Mouse (Mus musculus) neural tube, postnatal 0 days (tissue): Measurements from ENCODE around the gene Gm20388. TPM values are rescaled to one million over a fixed set of nuclear protein-coding genes. Genes with fewer than 3 reads are reported as not detected.

ENCODE experiments used
- polyA plus RNA-seq: library from polyadenylated mRNA; unstranded; fragments of >200 nt; fragmentation: Nextera tagmentation; extraction: Ambion mirVana; gene quantifications from 2 replicates; pipeline ENCODE4 v1.2.1, GENCODE M21; 2015

Gene Gm20388
- not detected in 2 replicates for polyA plus RNA-seq

DNA sequence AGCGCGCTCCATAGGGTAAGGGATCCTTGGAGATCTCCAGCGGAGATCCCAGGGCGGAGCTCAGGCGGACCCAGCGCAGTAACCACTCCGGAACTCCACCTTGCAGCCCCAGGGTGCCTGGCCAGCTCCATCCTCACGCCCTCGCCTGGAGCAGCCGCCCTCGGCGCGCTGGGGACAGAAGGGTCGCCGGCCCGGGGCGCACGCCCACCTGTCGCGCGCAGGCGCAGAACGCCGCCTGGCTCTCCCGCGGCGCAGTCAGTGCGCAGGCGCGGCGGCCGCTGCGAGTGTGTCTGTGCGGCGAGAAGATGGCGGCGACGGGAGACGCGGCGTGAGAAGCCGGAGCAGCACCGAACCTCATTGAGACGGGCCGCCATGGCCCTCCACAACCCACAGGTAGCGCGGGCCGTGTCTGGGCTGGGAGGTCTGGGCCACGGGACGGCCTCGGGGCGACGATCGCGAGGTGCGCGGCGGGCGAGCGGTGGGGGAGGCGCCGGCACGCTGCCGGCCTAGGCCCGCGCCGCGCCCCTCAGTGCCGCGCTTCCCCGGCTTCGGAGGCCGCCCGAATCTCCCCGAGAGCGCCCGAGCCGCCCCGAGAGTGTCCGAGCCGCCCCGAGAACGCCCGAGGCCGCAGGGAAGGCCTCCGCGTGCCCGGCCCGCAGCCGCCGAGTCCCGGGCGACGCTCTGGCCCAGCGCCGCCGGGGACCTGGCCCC, at the start of gene Gm20388:
TSS of gene Gm20388 (plus strand) at position 295 of the 711 bp plus-strand sequence.

DNA sequence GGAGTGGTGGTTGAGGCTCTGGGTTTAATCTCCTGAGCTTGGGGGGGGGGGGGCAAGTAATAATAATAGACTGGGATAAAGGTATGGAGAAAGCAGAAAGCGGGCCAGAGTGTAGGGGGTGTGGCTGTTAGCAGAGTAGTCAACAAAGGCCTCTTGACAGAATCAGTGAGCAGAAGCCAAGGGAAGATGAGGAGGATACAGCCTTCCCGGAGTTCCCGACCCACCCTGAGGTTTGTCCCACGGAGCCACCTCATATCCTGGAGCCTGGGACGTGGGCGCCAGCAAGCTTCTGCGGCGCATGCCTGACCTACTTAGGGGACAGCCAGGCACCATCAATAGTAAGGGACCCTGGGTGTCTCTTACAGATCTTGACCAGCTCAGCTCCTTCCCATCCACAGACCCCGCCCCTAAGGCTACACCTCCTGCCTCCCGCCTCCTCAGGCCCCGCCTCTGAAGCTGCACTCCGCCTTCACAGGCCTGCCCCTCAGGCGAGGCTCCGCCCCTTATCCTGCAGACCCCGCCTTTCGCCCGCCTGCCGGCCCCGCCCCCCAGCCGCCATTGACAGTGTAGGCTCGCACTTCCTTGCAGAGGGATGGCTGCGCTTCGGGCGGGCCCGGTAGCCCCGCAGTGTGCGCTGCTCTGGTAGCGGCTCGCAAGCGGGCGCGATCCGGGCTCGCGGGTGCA, 48.8 kb upstream of the Gm20388 start, which contains the start of gene Klhl36:
TSS of gene Klhl36 (plus strand) at position 561 of the 684 bp plus-strand sequence.

DNA sequence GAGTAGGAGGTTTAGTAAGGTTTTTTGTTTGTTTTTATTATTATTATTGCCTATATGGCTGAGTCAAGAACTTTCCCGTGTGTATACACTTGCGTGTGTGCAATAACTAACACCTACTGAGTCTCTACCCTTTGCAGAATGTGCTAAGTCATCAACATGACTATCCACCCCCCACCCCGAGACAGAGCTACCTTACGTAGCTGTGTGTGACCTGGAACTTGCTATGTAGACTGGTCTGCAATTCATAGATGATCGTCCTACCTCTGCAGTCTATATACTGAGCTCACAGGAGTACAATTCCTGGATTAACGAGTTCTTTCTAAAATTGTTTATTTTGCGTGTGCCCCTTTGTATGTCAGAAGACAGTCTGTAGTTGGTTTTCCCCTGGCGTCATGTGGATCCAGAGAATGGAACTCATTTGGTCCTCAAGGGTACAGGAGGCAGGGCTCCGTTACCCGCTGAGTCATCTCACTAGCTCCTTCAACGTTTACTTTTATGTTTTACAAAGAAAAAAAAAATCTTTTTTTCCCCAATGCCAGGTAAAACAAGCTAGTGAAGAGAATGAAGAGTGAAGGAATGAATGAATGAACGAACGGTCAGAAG, 596 bp upstream of the Gm20388 start, which contains the start of gene Usp10:
TSS of gene Usp10 (plus strand) at position 417 of the 603 bp plus-strand sequence.

DNA sequence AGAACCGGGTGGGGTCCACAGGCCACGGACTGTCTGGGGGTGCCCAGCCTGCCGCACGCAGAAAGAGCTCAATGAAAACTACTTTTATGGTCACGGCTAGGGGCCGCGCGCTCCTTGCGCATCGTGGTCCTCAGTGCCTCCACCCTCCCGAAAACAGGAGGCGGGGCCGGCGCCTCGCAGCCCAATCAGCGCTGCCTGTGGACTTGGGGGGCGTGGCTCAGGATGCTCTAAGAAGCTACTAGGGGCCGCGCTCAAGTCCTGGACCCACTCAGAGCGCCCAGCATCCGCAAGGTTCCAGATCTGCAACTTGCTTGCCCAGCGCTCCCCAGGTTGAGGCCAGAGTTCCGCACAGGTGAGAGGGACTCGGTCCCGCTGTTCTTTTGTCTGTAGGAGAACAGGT, 81.6 kb downstream of the Gm20388 start, which contains the start of gene Crispld2:
TSS of gene Crispld2 (plus strand) at position 190 of the 400 bp plus-strand sequence.

DNA sequence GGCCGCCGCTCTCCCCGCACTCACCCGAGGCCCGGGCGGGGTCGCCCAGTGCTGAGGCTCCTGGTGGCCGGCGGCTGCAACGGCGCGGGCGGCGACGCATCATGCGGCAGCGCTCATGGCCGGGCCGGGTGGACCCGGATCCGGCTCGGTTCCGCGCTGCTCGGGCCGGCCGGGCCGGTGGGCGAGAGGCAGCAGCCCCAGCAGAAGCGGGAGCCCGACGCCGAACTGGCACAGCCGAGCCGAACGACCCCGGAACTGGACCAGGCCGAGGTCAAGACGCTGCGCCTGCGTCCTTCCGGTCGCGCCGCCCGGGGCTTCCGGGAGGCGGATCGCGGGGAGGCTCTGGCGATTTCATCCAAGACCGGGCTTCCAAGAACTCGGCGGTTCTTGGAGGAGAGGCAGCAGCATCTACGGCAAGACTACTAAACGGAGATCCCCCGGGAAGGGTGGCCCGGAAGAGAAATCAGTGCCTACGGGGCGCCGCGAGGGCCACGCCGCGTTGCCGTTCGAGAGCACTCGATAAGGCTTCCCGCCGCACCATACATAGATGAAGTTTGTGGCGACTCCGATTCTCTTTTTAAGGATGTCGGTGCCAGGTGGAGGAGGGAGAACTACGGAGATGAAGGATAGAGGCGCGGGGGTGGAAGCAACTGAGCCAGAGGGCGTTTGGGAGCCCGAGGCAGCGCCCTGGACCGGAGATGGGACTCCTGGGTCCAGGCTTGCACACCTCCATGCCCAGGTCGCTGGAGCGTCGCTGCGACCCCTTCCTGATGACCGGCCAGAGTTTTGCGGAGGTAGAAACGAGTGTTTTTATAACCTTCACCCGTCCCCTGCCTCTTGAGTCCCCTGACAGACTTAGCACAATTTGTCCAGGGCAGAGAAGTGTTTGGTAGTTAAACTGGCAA, 190.7 kb downstream of the Gm20388 start, which contains the start of gene Zdhhc7:
TSS of gene Zdhhc7 (minus strand) at position 415 of the 905 bp plus-strand sequence.

DNA sequence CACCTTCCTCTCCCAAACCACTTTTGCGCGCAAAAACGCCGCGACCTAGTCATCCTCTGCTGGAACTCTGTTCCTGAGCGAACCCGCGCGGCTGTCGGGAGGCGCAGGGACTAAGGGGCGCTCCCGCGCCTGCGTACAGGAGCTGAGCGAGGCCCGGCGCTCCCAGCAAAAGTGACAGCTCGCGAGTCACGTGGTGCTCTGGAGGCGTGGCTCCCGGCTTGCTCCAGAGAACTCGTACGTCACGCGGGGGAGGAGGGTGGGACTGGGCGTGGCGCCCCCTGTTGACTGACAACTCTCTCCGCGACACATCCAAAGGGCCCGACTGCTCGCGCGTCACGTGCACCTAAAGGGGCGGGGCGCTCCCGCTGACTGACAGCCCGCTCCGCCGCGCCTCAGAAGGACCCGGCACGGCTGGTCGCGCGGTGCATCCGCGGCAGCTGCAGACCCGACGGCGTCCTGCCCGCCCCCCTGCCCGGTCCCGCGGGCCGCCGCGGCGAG, 203.2 kb downstream of the Gm20388 start, which contains the start of gene 6430548M08Rik:
TSS of gene 6430548M08Rik (plus strand) at position 395 of the 498 bp plus-strand sequence.

DNA sequence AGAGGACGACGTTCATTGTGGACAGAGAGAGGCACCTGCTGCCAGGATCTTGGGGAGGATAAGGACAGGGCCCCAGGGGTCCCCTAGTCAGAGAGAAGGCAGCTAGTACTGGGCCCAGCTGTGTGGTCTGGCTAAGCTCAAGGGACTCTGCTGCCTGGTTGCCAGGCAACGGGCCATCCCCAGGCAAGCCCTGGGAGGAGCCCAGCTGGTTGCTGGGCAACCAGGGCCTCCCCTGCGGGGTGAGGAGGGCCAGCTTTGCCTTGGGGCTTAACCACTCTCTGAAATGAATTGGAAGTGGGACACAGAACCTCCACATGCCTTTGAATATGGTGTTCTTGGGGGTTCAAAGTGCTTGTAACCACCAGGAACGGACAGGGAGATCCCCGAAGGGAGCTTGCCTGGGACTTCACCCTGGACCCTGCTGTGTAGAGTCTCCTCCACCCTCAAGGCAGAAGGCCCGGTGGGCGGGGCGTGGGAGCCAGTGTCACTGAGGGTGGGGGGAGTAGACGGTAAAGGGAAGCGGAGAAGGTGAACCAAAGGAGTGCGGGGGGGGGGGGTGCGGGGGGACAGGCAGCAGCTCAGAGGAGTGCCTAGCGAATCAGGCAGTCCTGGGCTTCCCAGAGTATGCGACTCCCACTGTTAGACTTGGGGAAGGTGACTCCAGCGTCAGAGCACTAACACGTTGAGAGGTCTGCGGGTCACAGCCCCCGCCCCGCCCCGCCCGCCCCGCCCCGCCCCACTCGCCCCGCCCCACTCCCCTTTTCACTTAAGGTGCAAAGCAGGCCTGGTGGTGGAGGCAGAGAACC, 266.9 kb downstream of the Gm20388 start, which contains the start of gene Fam92b:
TSS of gene Fam92b (minus strand) at position 149 of the 806 bp plus-strand sequence.

DNA sequence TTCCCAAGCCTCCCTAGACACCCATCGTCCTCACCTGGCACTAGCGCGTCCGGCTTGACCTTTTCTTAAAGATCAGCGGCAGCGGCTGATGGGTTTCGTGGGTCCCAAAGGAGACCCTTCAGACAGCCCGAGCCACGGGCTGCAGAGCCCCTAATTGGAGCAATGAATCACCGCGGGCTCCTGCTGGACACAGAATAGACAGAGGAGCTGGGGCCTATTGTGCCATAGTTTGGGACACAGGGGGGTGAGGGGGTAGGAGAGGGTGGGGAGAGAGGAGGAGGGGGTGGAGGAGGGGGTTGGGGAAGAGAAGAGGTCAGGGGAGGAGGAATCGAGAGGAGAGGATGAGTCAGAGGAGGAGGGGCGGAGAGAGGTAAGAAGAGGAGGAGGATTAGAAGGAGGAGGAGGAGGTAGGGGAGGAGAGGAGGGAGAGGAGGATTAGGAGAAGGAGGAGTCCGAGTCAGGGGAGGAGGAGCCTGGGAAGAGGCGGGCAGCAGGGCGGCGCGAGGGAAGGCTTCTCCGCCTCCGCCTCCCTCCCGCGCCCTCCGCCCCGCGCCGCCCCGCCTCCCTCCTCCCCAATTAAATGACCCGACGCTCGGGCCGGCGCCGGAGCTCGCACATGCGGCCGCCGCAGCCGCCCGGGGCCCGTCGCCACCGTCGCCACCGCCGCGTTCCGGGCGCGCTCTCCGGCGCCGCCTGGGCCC, 317.4 kb downstream of the Gm20388 start, which contains the start of gene Gse1:
TSS of gene Gse1 (plus strand) at position 566 of the 701 bp plus-strand sequence.

DNA sequence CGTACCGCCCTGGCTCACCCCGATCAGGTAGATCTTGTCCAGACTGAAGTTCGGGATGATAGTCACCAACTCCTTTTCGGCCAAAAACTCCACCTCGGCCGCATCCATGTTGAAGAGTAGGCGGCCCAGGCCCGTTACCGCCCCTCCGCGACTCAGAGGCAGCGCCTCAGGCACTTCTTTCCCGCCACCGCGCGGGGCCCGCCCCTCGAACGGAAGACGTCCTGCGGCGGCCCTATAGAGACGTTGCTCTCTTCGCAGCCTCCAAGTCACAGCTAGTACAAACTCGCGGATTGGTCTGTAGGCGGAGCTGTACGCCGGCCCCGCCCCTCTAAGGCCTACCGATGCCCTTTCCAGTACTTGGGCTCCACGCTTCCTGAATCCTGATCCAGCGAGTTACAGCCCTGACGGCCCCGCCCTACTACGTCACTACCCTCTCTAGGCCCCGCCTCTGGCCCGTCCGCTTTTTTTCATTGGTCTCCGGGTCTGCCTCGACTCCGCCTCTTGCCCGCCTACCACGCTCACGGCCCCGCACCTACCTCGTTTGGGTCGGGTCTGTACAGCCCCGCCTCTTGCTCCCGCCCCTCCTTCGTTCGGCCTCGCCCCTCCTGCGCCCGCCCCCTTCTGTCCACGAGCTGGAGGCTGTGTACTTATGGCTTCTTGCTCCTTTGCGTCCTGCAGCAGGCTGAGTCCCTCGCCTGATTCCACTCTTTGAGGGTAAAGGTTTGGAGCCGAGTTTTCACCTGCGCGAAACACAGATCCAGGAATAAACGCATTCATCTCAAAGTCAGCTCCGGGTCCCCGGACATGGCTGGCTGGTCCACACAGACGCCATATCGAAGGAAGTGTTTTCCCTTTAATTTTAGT, 678.5 kb downstream of the Gm20388 start, which contains the start of gene Gins2:
TSS of gene Gins2 (minus strand) at position 397 of the 864 bp plus-strand sequence.

DNA sequence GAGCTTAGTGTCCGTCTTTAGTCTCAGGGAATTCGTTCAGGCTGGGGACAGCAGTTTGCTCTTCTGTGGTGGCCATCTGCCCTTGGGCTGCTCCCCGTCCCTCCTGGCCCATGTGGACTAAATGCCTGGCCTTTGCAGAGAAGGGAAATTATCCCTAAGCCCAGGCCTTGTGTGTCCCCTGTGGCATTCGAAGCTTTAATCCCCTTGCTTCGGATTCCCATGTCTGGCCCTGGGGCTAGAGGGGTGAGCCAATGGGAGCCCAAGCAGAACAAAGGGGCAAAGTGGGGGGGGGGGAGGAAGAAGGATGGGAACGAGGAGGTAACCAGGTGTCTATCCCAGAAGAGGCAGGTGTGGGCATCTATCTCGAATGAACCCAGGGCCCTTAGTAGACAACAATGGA, 736.9 kb downstream of the Gm20388 start, which contains the start of gene 1190005I06Rik:
TSS of gene 1190005I06Rik (minus strand) at position 101 of the 400 bp plus-strand sequence.

DNA sequence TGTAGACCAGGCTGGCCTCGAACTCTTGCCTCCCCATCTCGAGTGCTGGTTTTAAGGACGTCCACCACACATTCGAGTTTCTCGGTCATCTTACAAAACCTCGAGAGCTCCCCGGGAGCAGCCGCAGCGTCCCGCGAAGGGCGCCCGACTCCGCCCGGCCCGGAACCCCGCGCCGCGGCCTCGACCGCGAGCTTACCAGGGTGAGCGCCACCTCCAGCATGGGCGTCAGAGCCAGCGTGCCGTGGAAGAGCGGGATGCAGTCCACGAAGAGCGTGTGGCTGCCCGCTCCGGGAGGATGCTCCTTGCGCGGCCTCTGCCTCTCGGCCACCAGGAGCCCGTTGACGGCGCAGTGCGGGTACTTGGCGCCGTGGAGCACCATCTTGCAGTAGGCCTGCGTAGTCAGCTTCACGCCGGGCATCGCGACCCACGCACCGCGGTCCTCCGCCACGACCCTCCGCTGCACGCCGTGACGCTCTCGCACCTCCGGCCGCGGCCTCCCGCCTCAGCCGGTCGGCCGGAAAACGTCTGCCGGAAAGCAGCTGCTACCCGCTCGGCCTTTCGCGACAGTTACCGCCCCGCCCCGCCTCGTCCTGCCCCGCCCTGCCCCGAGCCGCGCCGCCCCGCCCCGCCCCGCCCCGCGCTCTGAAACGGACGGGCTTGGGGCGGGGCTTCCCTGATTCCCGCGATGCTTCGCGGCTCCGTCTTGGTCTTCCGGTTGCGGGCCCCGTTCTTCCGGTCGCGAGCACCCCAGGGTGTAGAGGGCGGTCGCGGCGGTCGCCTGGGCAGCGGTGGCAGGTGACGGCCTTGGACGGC, 757.1 kb downstream of the Gm20388 start, which contains the start of the genes Gm27021 and Cox4i1:
TSS of gene Gm27021 (minus strand) at position 519 of the 813 bp plus-strand sequence.
TSS of gene Cox4i1 (plus strand) at position 662 of the 813 bp plus-strand sequence.

DNA sequence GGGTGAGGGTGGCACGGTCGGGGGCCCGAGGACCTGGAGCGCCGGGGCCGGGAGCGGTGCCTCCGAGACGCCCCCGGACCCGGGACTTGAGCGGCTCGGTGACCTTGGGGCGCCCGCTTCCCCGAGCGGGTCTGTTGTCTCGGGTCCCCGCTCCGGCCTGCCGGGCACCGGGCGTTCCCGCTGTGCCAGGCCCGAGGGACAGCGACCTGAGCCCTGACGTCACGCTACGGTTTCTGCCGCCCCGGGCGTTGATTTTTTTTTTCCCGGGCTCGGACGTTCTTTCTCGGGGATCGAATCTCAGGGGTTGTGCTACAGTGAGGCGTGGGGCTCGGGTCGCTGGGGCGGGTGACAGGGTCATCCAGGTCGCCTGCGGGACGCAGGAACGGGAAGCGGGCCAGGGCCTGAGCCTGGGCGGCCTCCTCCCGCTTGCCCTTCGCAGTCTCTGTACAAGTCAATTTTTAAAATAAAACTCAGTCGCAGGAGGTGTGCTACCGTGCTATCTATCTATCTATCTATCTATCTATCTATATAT, 757.8 kb downstream of the Gm20388 start, which contains the start of gene Emc8:
TSS of gene Emc8 (minus strand) at position 200 of the 532 bp plus-strand sequence.

DNA sequence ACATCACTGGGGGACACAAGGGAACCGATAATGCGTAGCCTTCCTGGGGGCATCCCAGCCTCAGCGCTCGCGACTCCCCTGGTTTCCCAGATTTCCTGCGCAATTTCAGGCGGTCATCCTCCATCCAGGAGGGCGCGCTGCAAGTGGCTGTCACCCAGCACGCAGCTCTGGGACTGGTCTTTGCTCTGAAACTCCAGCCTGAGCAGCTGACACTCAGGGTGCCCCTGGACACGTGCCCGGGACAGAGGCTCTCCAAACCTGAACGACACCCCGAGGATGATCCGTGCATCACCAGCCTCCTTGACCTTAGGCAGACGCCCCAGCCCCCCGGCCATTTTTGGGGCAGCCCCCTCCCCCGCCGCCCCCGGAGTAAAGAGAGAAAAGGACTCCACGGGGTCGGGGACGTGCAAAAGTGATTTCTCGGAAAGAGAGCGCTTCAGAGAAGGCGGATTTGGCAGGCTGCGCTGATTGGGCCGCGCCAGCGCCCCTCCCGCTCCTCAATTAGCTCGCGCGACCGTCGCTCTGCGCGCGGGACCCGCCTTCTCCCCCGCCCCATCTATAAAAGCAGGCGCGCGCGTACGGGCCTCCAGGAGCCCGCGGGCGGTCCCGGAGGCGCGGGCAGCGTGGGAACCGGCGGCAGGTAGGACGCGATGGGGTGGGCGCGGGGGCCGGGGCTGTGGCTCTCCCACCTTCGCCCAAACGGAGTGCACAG, 825.3 kb downstream of the Gm20388 start, which contains the start of gene Irf8:
TSS of gene Irf8 (plus strand) at position 589 of the 712 bp plus-strand sequence.

DNA sequence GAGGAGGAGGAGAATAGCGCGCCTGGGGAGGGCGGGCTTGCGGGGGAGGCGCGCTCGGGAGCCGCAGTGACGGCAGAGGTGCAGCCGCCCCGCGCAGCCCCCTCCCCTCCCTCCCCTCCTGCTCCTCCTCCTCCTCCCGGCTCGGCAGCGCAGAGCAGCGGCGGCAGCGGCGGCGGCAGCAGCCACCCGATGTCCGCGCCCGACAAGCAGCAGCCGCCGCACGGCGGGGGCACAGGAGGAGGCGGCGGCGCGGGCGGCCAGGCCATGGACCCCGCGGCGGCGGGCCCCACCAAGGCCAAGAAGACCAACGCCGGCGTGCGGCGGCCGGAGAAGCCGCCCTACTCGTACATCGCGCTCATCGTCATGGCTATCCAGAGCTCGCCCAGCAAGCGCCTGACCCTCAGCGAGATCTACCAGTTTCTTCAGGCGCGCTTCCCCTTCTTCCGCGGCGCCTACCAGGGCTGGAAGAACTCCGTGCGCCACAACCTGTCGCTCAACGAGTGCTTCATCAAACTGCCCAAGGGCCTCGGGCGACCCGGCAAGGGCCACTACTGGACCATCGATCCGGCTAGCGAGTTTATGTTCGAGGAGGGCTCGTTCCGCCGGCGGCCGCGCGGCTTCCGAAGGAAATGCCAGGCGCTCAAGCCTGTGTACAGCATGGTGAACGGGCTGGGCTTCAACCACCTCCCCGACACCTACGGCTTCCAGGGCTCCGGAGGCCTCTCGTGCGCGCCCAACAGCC, 1173.7 kb downstream of the Gm20388 start, which contains the start of gene Foxf1:
TSS of gene Foxf1 (plus strand) at position 177 of the 742 bp plus-strand sequence.

